Mouse (Mus musculus) limb, embryonic 13.5 days (tissue): ENCODE data around the gene Vps16. TPM values are rescaled to one million over a fixed set of nuclear protein-coding genes. Genes with fewer than 3 reads are reported as not detected.
A peak's percentile ranks its signal among the peaks of the same experiment; 100 is the strongest.

Experiments
- ATAC-seq: fragments of 200-750 bp; cut with Nextera tagmentation; 2 replicates; pipeline ENCODE4 v1.8.0; 2017; ENCODE audit warnings: low read depth, moderate number of reproducible peaks, moderate TSS enrichment; ENCODE audit not compliant: low FRiP score
- H3K27ac ChIP-seq: fragments of 300-500 bp; sonication (generic); 2 replicates; pipeline ENCODE4 v1.5.1; 2015; ENCODE audit warnings: inconsistent platforms, mild to moderate bottlenecking, moderate library complexity
- H3K27me3 ChIP-seq: fragments of 300-500 bp; sonication (generic); 2 replicates; pipeline ENCODE4 v1.6.1; 2015; ENCODE audit warnings: mild to moderate bottlenecking, inconsistent platforms
- H3K36me3 ChIP-seq: fragments of 300-500 bp; sonication (generic); 2 replicates; pipeline ENCODE4 v1.6.1; 2015; ENCODE audit warnings: inconsistent platforms, mild to moderate bottlenecking, moderate library complexity
- H3K4me1 ChIP-seq: fragments of 300-500 bp; sonication (generic); 2 replicates; pipeline ENCODE4 v1.6.1; 2015; ENCODE audit warnings: inconsistent platforms
- H3K4me2 ChIP-seq: fragments of 300-500 bp; sonication (generic); replicated peaks from 2 replicates; pipeline ENCODE4 v1.6.1; 2015; ENCODE audit warnings: inconsistent platforms, mild to moderate bottlenecking, moderate library complexity
- H3K4me3 ChIP-seq: fragments of 300-500 bp; sonication (generic); 2 replicates; pipeline ENCODE4 v1.5.1; 2015; ENCODE audit warnings: moderate library complexity, mild to moderate bottlenecking, inconsistent platforms
- H3K9ac ChIP-seq: fragments of 300-500 bp; sonication (generic); 2 replicates; pipeline ENCODE4 v1.6.1; 2015; ENCODE audit warnings: mild to moderate bottlenecking, inconsistent platforms
- H3K9me3 ChIP-seq: fragments of 300-500 bp; sonication (generic); 2 replicates; pipeline ENCODE4 v1.6.1; 2016; ENCODE audit warnings: inconsistent platforms
- WGBS: fragments of 180-500 bp; shearing (Covaris S2); methylation state at CpG from one replicate; pipeline ENCODE4 v1.1.7; 2015; 5-methylcytosine and 5-hydroxymethylcytosine counted together
- polyA plus RNA-seq: library from polyadenylated mRNA; unstranded; fragments of >200 nt; fragmentation: Nextera tagmentation; extraction: Ambion mirVana; gene quantifications from 2 replicates; pipeline ENCODE4 v1.2.1, GENCODE M21; 2015

Vps16 gene
- polyA plus RNA-seq, 1 experiment from 2014 or later, result 122 TPM

DNA sequence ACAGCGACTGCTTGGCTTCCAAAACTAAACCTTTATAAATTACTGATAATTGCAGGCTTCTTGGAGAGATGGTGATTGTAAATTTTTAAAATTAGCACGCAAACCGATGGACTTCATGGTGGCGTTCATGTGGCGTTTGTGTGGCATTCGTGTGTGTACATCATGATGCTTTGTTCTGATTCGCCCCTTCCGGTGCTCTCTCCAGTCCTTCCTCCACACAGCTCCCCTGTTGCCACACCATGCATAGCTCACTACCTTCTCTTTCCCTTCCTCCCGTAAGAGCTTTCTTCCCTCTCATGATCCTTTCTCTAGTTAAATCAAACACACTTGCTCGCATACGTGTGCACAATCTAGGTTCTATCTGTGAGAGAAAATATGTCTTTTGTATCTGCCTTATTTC is 51.6 kb downstream of the Vps16 start:
- Histone ChIP-seq H3K9ac (no peak overlapping the region), H3K9me3 (peaks cover 20% of the 10 kb centered on the region; the same call in 1 of the 2 replicates), H3K4me3 (no peak overlapping the region), H3K4me2 (no peak overlapping the region), H3K27me3 (no peaks in the 10 kb centered on the region), H3K27ac (no peak overlapping the region), H3K4me1 (no peaks in the 10 kb centered on the region), H3K36me3 (peaks cover 11% of the 10 kb centered on the region; the same call in 1 of the 2 replicates)
- no peak for ATAC-seq
- 90% methylated on average over 11 of the region's 11 CpGs for whole genome bisulfite sequencing

DNA sequence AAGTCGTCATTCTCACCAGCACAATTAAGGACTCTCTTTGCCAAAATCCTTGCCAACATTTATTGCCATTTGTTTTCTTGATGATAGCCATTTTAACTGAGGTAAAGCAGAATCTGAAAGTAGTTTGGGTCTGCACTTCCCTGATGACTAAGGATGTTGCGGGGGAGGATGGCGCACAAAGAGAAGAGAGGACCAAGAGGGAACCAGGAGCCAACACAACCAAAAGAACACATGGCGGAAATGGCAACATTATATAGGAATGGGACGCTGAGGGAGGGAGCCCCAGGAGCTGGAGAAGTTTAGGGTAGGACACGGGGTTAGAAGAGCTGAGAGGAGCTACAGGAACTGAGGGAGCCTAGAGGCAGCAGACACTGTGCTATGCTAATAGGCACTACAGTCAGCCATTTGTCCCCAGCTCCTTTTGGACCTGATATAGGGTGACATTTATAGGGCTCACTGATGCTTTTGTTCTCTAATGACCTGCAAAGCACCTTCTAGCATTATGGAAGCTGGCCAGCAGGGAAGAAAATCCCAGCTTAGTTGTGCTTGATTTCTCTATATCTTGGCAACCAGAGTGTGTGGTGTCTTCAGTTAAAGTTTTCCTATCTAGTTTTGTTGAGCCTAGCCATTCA is 52.6 kb downstream of the Vps16 start:
- H3K9me3 ChIP-seq, result peaks cover 20% of the 10 kb centered on the region; the same call in 1 of the 2 replicates
- no peak overlapping the region for H3K4me2 ChIP-seq
- ATAC-seq, result no peak
- no peak overlapping the region for H3K27ac ChIP-seq
- 65% methylated on average over 6 of the region's 6 CpGs for WGBS
- no peak overlapping the region for H3K4me3 ChIP-seq
- H3K36me3 ChIP-seq, result peaks cover 11% of the 10 kb centered on the region; the same call in 1 of the 2 replicates
- no peaks in the 10 kb centered on the region for H3K27me3 ChIP-seq
- no peak overlapping the region for H3K9ac ChIP-seq
- H3K4me1 ChIP-seq, result no peaks in the 10 kb centered on the region

DNA sequence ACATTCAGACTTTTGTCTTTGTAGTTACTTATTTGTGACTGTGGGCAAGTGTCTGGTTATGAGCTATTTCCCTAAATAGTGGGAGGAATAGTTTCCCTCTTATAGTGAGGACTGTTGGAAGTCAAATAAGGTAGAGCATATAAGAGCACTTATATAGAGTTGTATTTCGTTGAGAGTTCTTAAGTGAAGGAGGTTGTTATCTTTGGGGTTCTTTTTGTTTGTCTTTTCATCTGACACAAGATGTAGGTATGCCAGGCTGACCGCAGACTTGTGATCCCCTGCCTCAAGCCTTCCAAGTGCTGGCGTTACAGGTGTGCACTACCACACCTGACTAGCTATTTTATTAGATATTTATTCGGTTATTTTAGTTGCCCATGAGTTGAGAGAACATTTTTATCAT is 58.0 kb downstream of the Vps16 start:
- Histone ChIP-seq H3K36me3 (peaks cover 11% of the 10 kb centered on the region; the same call in 1 of the 2 replicates), H3K9ac (no peak overlapping the region), H3K27ac (no peak overlapping the region), H3K4me3 (no peak overlapping the region), H3K27me3 (no peaks in the 10 kb centered on the region), H3K4me2 (no peak overlapping the region), H3K4me1 (no peaks in the 10 kb centered on the region), H3K9me3 (peaks cover 20% of the 10 kb centered on the region; the same call in 1 of the 2 replicates)
- no peak for ATAC-seq
- WGBS, result 93% methylated on average over 4 of the region's 4 CpGs

DNA sequence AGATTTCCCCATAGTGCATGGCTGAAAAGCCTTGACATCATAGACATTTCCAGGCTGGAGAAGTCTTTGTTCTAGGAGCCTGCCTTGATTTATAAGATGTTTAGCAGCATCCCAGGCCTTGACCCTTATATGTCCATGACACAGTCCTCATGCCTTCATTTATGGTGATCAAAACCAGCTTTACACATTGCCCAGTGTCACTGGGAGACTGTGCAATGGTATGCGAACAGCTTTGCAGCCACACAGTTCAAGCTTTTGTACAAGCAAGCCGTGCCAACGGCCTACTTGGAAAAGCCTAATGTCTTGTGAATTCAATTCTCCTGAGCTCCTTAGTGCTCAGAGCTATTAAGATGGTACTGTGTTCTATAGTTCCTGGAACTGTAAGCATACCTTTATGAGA is 58.6 kb downstream of the Vps16 start:
- 84% methylated on average over 3 of the region's 3 CpGs for WGBS
- H3K27ac ChIP-seq, result no peak overlapping the region

DNA sequence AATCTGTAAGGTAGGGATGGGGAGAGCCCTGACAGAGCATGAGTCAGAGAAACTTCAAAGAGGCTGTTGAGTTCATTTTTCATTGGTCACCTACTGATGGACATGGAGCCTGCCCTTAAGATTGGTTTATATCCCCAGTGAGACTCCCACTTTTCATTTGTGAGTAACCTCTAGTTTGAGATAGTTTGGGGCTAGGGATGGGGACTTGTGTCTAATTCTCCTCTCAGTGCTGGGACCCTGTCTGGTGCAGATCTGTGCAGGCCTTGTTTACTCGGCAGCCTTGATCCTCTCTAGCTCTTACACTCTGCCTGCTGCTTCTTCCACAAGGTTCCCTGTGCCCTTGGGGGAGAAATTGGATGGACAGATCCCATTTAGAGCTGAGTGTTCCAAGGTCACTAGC is 60.1 kb downstream of the Vps16 start:
- H3K36me3 ChIP-seq, result no peaks in the 10 kb centered on the region
- H3K4me2 ChIP-seq, result no peak overlapping the region
- no peak overlapping the region for H3K27ac ChIP-seq
- no peak for ATAC-seq
- 92% methylated on average over 1 of the region's 1 CpGs for WGBS
- H3K4me3 ChIP-seq, result no peak overlapping the region
- H3K9ac ChIP-seq, result no peak overlapping the region
- no peaks in the 10 kb centered on the region for H3K27me3 ChIP-seq
- peaks cover 10% of the 10 kb centered on the region; the same call in 1 of the 2 replicates for H3K9me3 ChIP-seq
- no peaks in the 10 kb centered on the region for H3K4me1 ChIP-seq

More for the DNA sequence above, 58.6 kb downstream of the Vps16 start:
- H3K4me2 ChIP-seq, result no peak overlapping the region
- no peak for ATAC-seq
- H3K9ac ChIP-seq, result no peak overlapping the region
- H3K27me3 ChIP-seq, result no peaks in the 10 kb centered on the region
- no peak overlapping the region for H3K4me3 ChIP-seq
- H3K9me3 ChIP-seq, result peaks cover 20% of the 10 kb centered on the region; the same call in 1 of the 2 replicates
- no peaks in the 10 kb centered on the region for H3K4me1 ChIP-seq
- peaks cover 8% of the 10 kb centered on the region; the same call in 1 of the 2 replicates for H3K36me3 ChIP-seq

DNA sequence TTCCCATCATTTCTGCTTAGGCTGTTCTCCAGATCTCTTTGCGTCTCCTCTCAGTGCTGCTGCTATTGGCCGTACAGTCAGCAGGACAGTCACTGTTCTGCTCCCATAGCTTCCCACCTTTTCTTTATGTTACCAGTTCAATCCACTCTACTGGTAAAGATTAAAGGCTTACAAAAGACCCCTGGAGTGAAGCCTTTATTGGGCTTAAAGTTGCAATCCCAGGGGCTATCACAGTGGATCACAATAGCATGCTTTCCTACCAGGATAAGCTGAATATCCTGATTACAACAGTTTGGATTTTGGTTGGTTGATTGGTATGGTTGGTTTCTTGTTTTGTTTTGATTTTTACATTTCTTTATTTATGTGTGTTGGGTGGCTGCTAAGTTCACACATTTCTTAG is 63.9 kb downstream of the Vps16 start:
- Histone ChIP-seq H3K36me3 (peaks cover 4% of the 10 kb centered on the region; the same call in 1 of the 2 replicates), H3K4me1 (peaks cover 12% of the 10 kb centered on the region), H3K27ac (no peak overlapping the region), H3K9me3 (no peaks in the 10 kb centered on the region), H3K4me3 (no peak overlapping the region), H3K9ac (no peak overlapping the region), H3K27me3 (no peaks in the 10 kb centered on the region), H3K4me2 (no peak overlapping the region)
- 81% methylated on average over 2 of the region's 2 CpGs for WGBS
- ATAC-seq, result no peak

DNA sequence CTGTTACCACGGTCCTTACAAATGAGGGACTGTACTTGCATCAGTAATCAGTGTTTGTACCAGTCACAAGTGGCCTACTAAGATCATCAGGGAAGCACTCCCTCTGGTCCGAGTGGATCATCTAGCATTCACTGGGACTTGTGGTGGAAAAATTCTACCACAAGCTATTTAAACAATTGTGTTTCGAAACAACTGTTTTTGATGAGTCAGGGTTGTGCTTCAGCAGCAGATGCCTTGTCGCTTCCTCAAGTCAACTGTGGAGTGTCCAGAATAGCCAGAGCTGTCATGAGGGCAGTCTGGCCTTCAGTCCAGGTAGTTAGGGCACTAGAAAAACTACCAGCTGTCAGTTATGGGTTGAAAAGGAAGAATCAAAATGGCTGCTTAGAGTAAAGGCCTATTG is 64.5 kb downstream of the Vps16 start:
- no peak overlapping the region for H3K4me3 ChIP-seq
- H3K4me1 ChIP-seq, result peaks cover 12% of the 10 kb centered on the region
- peaks cover 4% of the 10 kb centered on the region; the same call in 1 of the 2 replicates for H3K36me3 ChIP-seq
- H3K27me3 ChIP-seq, result no peaks in the 10 kb centered on the region
- no peak overlapping the region for H3K4me2 ChIP-seq
- no peaks in the 10 kb centered on the region for H3K9me3 ChIP-seq
- 90% methylated on average over 4 of the region's 4 CpGs for WGBS
- ATAC-seq, result no peak
- H3K27ac ChIP-seq, result no peak overlapping the region
- H3K9ac ChIP-seq, result no peak overlapping the region

DNA sequence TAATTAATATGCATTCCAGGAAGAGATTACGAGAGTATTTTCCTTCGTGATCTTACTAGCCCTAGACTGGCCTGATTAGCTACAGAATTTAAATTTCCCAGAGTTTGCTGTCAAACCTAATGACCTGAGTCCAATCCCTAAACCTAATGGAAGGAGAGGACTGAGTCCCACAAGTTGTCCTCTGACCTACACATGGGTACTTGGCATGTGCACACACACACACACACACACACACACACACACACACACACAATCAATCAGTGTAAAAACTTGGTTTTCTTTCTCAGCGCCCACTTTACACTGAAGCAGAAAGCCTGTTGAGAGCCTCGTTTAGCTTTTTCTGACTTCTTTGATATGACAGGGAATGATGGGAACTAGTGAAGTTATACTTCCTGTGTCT is 67.0 kb downstream of the Vps16 start:
- peaks cover 12% of the 10 kb centered on the region for H3K4me1 ChIP-seq
- H3K9ac ChIP-seq, result no peak overlapping the region
- peak overlapping the region; percentile 28; the same call in 1 of the 2 replicates for H3K27ac ChIP-seq
- no peak overlapping the region for H3K4me3 ChIP-seq
- no peak overlapping the region for H3K4me2 ChIP-seq
- H3K9me3 ChIP-seq, result no peaks in the 10 kb centered on the region
- no peaks in the 10 kb centered on the region for H3K27me3 ChIP-seq
- H3K36me3 ChIP-seq, result peaks cover 4% of the 10 kb centered on the region; the same call in 1 of the 2 replicates
- WGBS, result 63% methylated on average over 4 of the region's 4 CpGs
- no peak for ATAC-seq

DNA sequence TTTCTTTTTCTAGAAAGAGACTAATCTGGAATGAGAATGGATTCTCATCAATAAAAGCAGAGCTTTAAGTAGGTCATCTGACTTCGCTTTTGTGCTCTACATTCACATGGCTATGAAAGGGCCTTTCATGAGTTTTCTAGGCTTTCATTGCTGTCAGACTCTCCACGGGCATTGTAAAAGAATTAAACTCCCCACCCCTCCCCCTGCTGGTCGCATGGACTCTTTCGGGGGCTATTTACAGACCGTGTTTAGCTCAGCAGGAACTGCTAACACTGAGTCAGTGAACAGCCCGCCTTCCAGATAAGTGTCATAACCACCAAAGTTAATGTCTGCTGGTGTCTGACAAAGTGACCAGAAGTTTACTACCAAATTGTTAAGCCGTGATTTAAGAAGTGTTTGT is 67.4 kb downstream of the Vps16 start:
- 23% methylated on average over 7 of the region's 7 CpGs for WGBS
- peak overlapping the region; percentile 28; the same call in 1 of the 2 replicates for H3K27ac ChIP-seq
- H3K9me3 ChIP-seq, result no peaks in the 10 kb centered on the region
- H3K4me2 ChIP-seq, result no peak overlapping the region
- no peak overlapping the region for H3K4me3 ChIP-seq
- no peaks in the 10 kb centered on the region for H3K27me3 ChIP-seq
- H3K4me1 ChIP-seq, result peaks cover 12% of the 10 kb centered on the region
- ATAC-seq, result no peak
- no peak overlapping the region for H3K9ac ChIP-seq
- H3K36me3 ChIP-seq, result peaks cover 4% of the 10 kb centered on the region; the same call in 1 of the 2 replicates

Other genes starting within 250 kb of the Vps16 start
- 632 and 645 TPM in 2 replicates for gene Snrpb, start 244.9 kb upstream of the Vps16 start, polyA plus RNA-seq
- gene Tmc2, start 229.1 kb upstream of the Vps16 start, polyA plus RNA-seq, result not detected in 2 replicates
- 300 and 311 TPM in 2 replicates for gene Nop56, start 149.9 kb upstream of the Vps16 start, polyA plus RNA-seq
- 155 and 158 TPM in 2 replicates for gene Idh3b, start 139.8 kb upstream of the Vps16 start, polyA plus RNA-seq
- 2.8 and 2.9 TPM in 2 replicates for gene Ebf4, start 129.2 kb upstream of the Vps16 start, polyA plus RNA-seq
- 137 and 145 TPM in 2 replicates for gene Cpxm1, start 26.8 kb upstream of the Vps16 start, polyA plus RNA-seq
- gene Gm28372, start 19.1 kb upstream of the Vps16 start, polyA plus RNA-seq, result 0.08 and 0.11 TPM in 2 replicates
- not detected in 2 replicates for gene 1700020A23Rik, start 19.1 kb upstream of the Vps16 start, polyA plus RNA-seq
- gene Tmem239, start 17.9 kb upstream of the Vps16 start, polyA plus RNA-seq, result not detected in 2 replicates
- 16.1 and 16.4 TPM in 2 replicates for gene Pced1a, start 362 bp downstream of the Vps16 start, polyA plus RNA-seq
- 104 and 105 TPM in 2 replicates for gene Ptpra, start 25.9 kb downstream of the Vps16 start, polyA plus RNA-seq
- gene Mrps26, start 139.4 kb downstream of the Vps16 start, polyA plus RNA-seq, result 80.3 and 85.4 TPM in 2 replicates
- not detected in 2 replicates for gene Oxt, start 151.8 kb downstream of the Vps16 start, polyA plus RNA-seq
- not detected in 2 replicates for gene Avp, start 158.2 kb downstream of the Vps16 start, polyA plus RNA-seq
- 14.5 and 16.0 TPM in 2 replicates for gene Fastkd5, start 205.7 kb downstream of the Vps16 start, polyA plus RNA-seq
- gene Ubox5, start 205.7 kb downstream of the Vps16 start, polyA plus RNA-seq, result 15.0 and 16.2 TPM in 2 replicates
- gene Lzts3, start 218.5 kb downstream of the Vps16 start, polyA plus RNA-seq, result 3.9 and 4.7 TPM in 2 replicates
- gene Ddrgk1, start 240.3 kb downstream of the Vps16 start, polyA plus RNA-seq, result 58.5 and 64.3 TPM in 2 replicates
- gene Itpa, start 243.3 kb downstream of the Vps16 start, polyA plus RNA-seq, result 126 and 131 TPM in 2 replicates